Mouse (Mus musculus) liver, adult 2 months (tissue): ENCODE results near the gene Arid5a.

Experiments
- CTCF ChIP-seq: fragments of 200-500 bp; IDR thresholded peaks from 2 replicates; pipeline ENCODE4 v1.5.1; 2011; ENCODE audit warnings: low read depth, low read length, control low read depth
- POLR2A ChIP-seq: fragments of 200-500 bp; IDR thresholded peaks from 2 replicates; pipeline ENCODE4 v1.6.1; 2011; ENCODE audit warnings: low read length, control low read depth; ENCODE audit not compliant: insufficient read depth; ENCODE audit errors: extremely low read depth

GRCm38 (mm10) chr1:36306120-36306519 lies 1.4 kb upstream of the Arid5a start:
- TF ChIP-seq POLR2A, result no peak
- TF ChIP-seq CTCF, result no peak
